Mouse (Mus musculus) MEL (cell line): Measurements from ENCODE around the gene Lum.

Experiments
- BHLHE40 ChIP-seq: IDR thresholded peaks from 2 replicates; pipeline ENCODE4 v1.6.1; 2012; ENCODE audit warnings: low read depth, mild to moderate bottlenecking, inconsistent platforms, low read length, improper control_type of control experiment, borderline replicate concordance
- CHD2 ChIP-seq: IDR thresholded peaks from 2 replicates; pipeline ENCODE4 v1.6.1; 2011; ENCODE audit warnings: low read length, improper control_type of control experiment
- CTCF ChIP-seq, 3 experiments: IDR thresholded peaks in 2 of 3; conservative IDR thresholded peaks in 1 of 3; 2 replicates each; pipeline ENCODE4 v1.5.1; 2011 to 2012; ENCODE audit warnings: low read length in 3 of 3, low read depth in 2 of 3, mild to moderate bottlenecking in 2 of 3, improper control_type of control experiment in 1 of 3, inconsistent platforms in 1 of 3, mixed read lengths in 1 of 3, moderate library complexity in 1 of 3; ENCODE audit not compliant: control insufficient read depth in 1 of 3, insufficient read depth in 1 of 3, poor library complexity in 1 of 3, severe bottlenecking in 1 of 3
- ELF1 ChIP-seq: IDR thresholded peaks from 2 replicates; pipeline ENCODE4 v1.6.1; 2014; ENCODE audit warnings: low read depth, mild to moderate bottlenecking, inconsistent platforms, low read length, improper control_type of control experiment, moderate library complexity
- EP300 ChIP-seq, 2 experiments: IDR thresholded peaks; 2 replicates each; pipeline ENCODE4 v1.6.1; 2011; ENCODE audit warnings: improper control_type of control experiment in 2 of 2, low read length in 2 of 2, low read depth in 1 of 2, mild to moderate bottlenecking in 1 of 2
- KAT2A ChIP-seq: conservative IDR thresholded peaks from 2 replicates; pipeline ENCODE4 v1.6.1; 2012; ENCODE audit warnings: low read depth, low read length, improper control_type of control experiment, inconsistent platforms
- MXI1 ChIP-seq: IDR thresholded peaks from 2 replicates; pipeline ENCODE4 v1.6.1; 2011; ENCODE audit warnings: mild to moderate bottlenecking, low read depth, low read length, improper control_type of control experiment
- NELFE ChIP-seq: IDR thresholded peaks from 2 replicates; pipeline ENCODE4 v1.6.1; 2011; ENCODE audit warnings: low read depth, low read length, improper control_type of control experiment
- NRF1 ChIP-seq: IDR thresholded peaks from 2 replicates; pipeline ENCODE4 v1.6.1; 2014; ENCODE audit warnings: low read depth, mild to moderate bottlenecking, inconsistent platforms, low read length, improper control_type of control experiment, moderate library complexity; ENCODE audit not compliant: poor library complexity, insufficient read depth, severe bottlenecking
- POLR2A ChIP-seq, 2 experiments: IDR thresholded peaks; 2 replicates each; pipeline ENCODE4 v1.6.1; 2011 to 2012; ENCODE audit warnings: low read length in 2 of 2, mild to moderate bottlenecking in 2 of 2, control low read depth in 1 of 2, improper control_type of control experiment in 1 of 2, low read depth in 1 of 2, moderate library complexity in 1 of 2; ENCODE audit not compliant: control insufficient read depth in 1 of 2, insufficient read depth in 1 of 2, poor library complexity in 1 of 2
- RAD21 ChIP-seq: IDR thresholded peaks from 2 replicates; pipeline ENCODE4 v1.6.1; 2011; ENCODE audit warnings: mild to moderate bottlenecking, low read depth, low read length, improper control_type of control experiment
- SIN3A ChIP-seq: IDR thresholded peaks from 2 replicates; pipeline ENCODE4 v1.6.1; 2012; ENCODE audit warnings: low read length, improper control_type of control experiment, inconsistent platforms
- TBP ChIP-seq: IDR thresholded peaks from 2 replicates; pipeline ENCODE4 v1.8.0; 2011; ENCODE audit warnings: low read depth, low read length, improper control_type of control experiment
- USF1 ChIP-seq: IDR thresholded peaks from 2 replicates; pipeline ENCODE4 v1.6.1; 2014; ENCODE audit warnings: low read depth, mild to moderate bottlenecking, inconsistent platforms, low read length, improper control_type of control experiment, moderate library complexity

DNA sequence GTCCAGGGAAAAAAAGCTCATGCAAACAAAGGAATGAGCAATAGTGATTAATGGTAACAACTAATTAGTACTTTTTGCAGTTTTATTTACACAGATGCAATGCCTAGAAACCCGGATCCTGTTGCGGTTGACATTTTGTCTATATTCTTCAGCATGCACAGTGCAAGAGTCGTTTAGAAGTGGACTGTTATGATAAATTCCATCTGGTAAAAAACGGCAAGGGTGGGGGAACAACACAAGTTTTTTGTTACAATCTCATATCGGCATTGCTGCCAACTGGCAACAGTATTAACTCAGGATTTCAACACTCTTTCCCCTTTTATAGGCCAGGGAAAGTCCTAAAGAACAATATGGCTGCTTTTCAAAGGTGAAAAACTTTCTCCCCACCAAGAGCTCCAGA, 22.2 kb downstream of the Lum start:
- TF ChIP-seq CTCF (IDR thresholded peaks at IDR 0.05 in 2 of 3, conservative IDR thresholded peaks at IDR 0.05 in 1 of 3; ENCODE audit: control insufficient read depth in 1 of 3, insufficient read depth in 1 of 3, low read depth in 2 of 3, low read length in 3 of 3, poor library complexity in 1 of 3, severe bottlenecking in 1 of 3) = no peak
- no peak for TF ChIP-seq KAT2A
- no peak for TF ChIP-seq TBP
- no peak for TF ChIP-seq EP300 (IDR thresholded peaks at IDR 0.05; ENCODE audit: low read depth in 1 of 2, low read length in 2 of 2)
- TF ChIP-seq NELFE = no peak
- TF ChIP-seq NRF1 = no peak
- TF ChIP-seq USF1 = no peak
- no peak for TF ChIP-seq MXI1
- TF ChIP-seq SIN3A = no peak
- no peak for TF ChIP-seq CHD2
- no peak for TF ChIP-seq RAD21
- no peak for TF ChIP-seq POLR2A (IDR thresholded peaks at IDR 0.05; ENCODE audit: control insufficient read depth in 1 of 2, insufficient read depth in 1 of 2, low read depth in 1 of 2, low read length in 2 of 2, poor library complexity in 1 of 2)
- TF ChIP-seq BHLHE40 = no peak
- TF ChIP-seq ELF1 = no peak
